Mouse (Mus musculus): ENCODE measurements around the gene Vmn1r199. TPM values are rescaled to one million over a fixed set of nuclear protein-coding genes. Genes with fewer than 3 reads are reported as not detected.

The Vmn1r199 gene
- polyA plus RNA-seq (2017; shearing (Covaris generic)) = not detected

DNA sequence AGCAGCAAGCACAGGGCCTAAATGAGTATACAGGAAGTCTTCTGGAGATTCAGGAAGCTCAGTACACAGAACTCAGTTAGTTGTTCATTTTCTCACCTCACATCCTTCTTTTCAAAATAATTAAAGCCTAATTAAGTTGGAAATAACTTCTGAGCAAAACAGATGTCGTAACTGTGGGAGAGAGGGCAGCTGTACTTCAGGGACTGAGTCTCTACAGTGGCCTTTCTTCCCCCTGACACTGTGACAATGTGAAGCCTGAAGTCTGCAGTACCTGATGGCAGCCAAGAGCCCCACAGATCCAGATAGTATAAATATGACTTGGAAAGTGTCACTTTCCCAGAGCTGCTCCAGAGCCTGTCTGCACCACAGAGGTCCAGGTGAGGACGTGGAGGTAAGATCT, at the start of gene Vmn1r199:
Gene Vmn1r199, plus strand, starts transcription at position 301 of the 400 bp plus-strand sequence.

GRCm38 (mm10) chr13:22350064-22350463, 29.6 kb upstream of the Vmn1r199 start, which contains the start of gene Vmn1r198:
Gene Vmn1r198 (plus strand): TSS chr13:22350364.

DNA sequence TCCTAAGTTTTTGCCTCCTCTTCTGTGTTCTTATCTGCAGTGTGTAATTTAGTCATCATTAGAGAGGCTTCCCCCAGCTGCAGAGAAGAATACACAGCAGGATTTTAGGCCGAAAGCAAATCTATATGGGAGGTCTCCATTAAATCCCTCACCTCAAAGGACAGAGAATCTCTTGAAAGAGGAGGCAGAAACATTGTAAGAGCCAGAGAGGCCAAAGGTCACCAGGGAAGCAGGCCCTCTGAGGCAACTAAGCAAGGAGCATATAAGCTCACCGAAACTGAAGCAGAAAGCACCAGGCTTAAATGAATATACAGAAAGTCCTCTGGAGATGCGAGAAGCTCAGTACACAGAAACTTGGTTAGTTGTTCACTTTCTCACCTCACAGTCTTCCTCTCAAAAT, 10.5 kb downstream of the Vmn1r199 start, which contains the start of gene Vmn1r200:
Gene Vmn1r200, plus strand, starts transcription at position 301 of the 400 bp plus-strand sequence.

Other genes starting within 250 kb of the Vmn1r199 start
- gene Vmn1r191, start 195.8 kb upstream of the Vmn1r199 start, polyA plus RNA-seq (2017; shearing (Covaris generic)) = not detected
- gene Vmn1r192, start 188.7 kb upstream of the Vmn1r199 start, polyA plus RNA-seq (2017; shearing (Covaris generic)) = not detected
- not detected for gene Vmn1r193, start 156.7 kb upstream of the Vmn1r199 start, polyA plus RNA-seq (2017; shearing (Covaris generic))
- gene Vmn1r194, start 135.6 kb upstream of the Vmn1r199 start, polyA plus RNA-seq (2017; shearing (Covaris generic)) = not detected
- gene Vmn1r195, start 109.3 kb upstream of the Vmn1r199 start, polyA plus RNA-seq (2017; shearing (Covaris generic)) = not detected
- gene Vmn1r196, start 89.9 kb upstream of the Vmn1r199 start, polyA plus RNA-seq (2017; shearing (Covaris generic)) = not detected
- gene Vmn1r197, start 55.2 kb upstream of the Vmn1r199 start, polyA plus RNA-seq (2017; shearing (Covaris generic)) = 0.07 TPM
- gene Vmn1r198, start 29.5 kb upstream of the Vmn1r199 start, polyA plus RNA-seq (2017; shearing (Covaris generic)) = 0.06 TPM
- not detected for gene Vmn1r200, start 10.6 kb downstream of the Vmn1r199 start, polyA plus RNA-seq (2017; shearing (Covaris generic))
- not detected for gene Vmn1r201, start 92.1 kb downstream of the Vmn1r199 start, polyA plus RNA-seq (2017; shearing (Covaris generic))
- gene Vmn1r202, start 125.6 kb downstream of the Vmn1r199 start, polyA plus RNA-seq (2017; shearing (Covaris generic)) = 0.05 TPM
- gene Vmn1r203, start 138.3 kb downstream of the Vmn1r199 start, polyA plus RNA-seq (2017; shearing (Covaris generic)) = 0.15 TPM
- not detected for gene Vmn1r204, start 173.4 kb downstream of the Vmn1r199 start, polyA plus RNA-seq (2017; shearing (Covaris generic))
- not detected for gene Vmn1r205, start 213.2 kb downstream of the Vmn1r199 start, polyA plus RNA-seq (2017; shearing (Covaris generic))
- gene Vmn1r206, start 244.4 kb downstream of the Vmn1r199 start, polyA plus RNA-seq (2017; shearing (Covaris generic)) = not detected

All from CD4-positive, CD25-positive, alpha-beta regulatory T cell, adult 9 weeks (primary cell).